Mouse (Mus musculus) urinary bladder, adult 2 months (tissue): ENCODE results near the gene Sema3b. TPM values are rescaled to one million over a fixed set of nuclear protein-coding genes. Genes with fewer than 3 reads are reported as not detected.
"Not testable (repeated sequence)": the region's sequence is repeated elsewhere in the genome, so short reads cannot be mapped to it uniquely, and the experiment has no call there.

Experiments used
- DNase-seq: peaks from one replicate; pipeline ENCODE4 v3.0.0; 2022; ENCODE audit warnings: low spot score
- polyA plus RNA-seq: library from polyadenylated mRNA; depleted of rRNA; stranded (reverse); fragments of >200 nt; gene quantifications from 2 replicates; pipeline ENCODE4 v1.2.3, GENCODE M21; 2012

The Sema3b gene
- polyA plus RNA-seq, 1 experiment, result 71.0 TPM

- no peak for DNase-seq
Measured at GRCm38 (mm10) chr9:107570016-107570415, 39.0 kb downstream of the Sema3b start.

- no peak for DNase-seq
Measured at GRCm38 (mm10) chr9:107569270-107569669, 39.8 kb downstream of the Sema3b start.

- peak; percentile 79 for DNase-seq
Measured at GRCm38 (mm10) chr9:107568331-107569261, 40.4 kb downstream of the Sema3b start.

GRCm38 (mm10) chr9:107567702-107568319 lies 41.2 kb downstream of the Sema3b start, which contains the start of gene Hyal2:
Gene Hyal2, plus strand, starts transcription at chr9:107567945.
- no peak for DNase-seq

- no peak for DNase-seq
Measured at GRCm38 (mm10) chr9:107566855-107567254, 42.2 kb downstream of the Sema3b start.

- DNase-seq, result peak; percentile 74
Measured at GRCm38 (mm10) chr9:107566041-107566709, 42.9 kb downstream of the Sema3b start.

- DNase-seq, result not testable (repeated sequence)
Measured at GRCm38 (mm10) chr9:107565556-107565955, 43.5 kb downstream of the Sema3b start.

- peak; percentile 81 for DNase-seq
Measured at GRCm38 (mm10) chr9:107563029-107563581, 45.9 kb downstream of the Sema3b start, which contains the start of gene Tusc2. Gene Tusc2, plus strand, starts transcription at chr9:107563255.

GRCm38 (mm10) chr9:107556346-107556745 lies 52.7 kb downstream of the Sema3b start:
- no peak for DNase-seq

- no peak for DNase-seq
Measured at GRCm38 (mm10) chr9:107555701-107556100, 53.3 kb downstream of the Sema3b start.

- DNase-seq, result no peak
Measured at GRCm38 (mm10) chr9:107555031-107555457, 54.0 kb downstream of the Sema3b start.

GRCm38 (mm10) chr9:107554319-107554825 lies 54.7 kb downstream of the Sema3b start:
- DNase-seq, result peak; percentile 92

GRCm38 (mm10) chr9:107553541-107554318 lies 55.3 kb downstream of the Sema3b start:
- no peak for DNase-seq

- DNase-seq, result no peak
Measured at GRCm38 (mm10) chr9:107552690-107553393, 56.2 kb downstream of the Sema3b start.

- DNase-seq, result no peak
Measured at GRCm38 (mm10) chr9:107551890-107552355, 57.1 kb downstream of the Sema3b start.

- DNase-seq, result no peak
Measured at GRCm38 (mm10) chr9:107551117-107551889, 57.7 kb downstream of the Sema3b start, which contains the start of gene Rassf1. Gene Rassf1, plus strand, starts transcription at chr9:107551555.

- DNase-seq, result no peak
Measured at GRCm38 (mm10) chr9:107550491-107551116, 58.4 kb downstream of the Sema3b start.

GRCm38 (mm10) chr9:107549297-107550074 lies 59.5 kb downstream of the Sema3b start:
- DNase-seq, result no peak
